Mouse (Mus musculus) olfactory bulb, adult 2 months (tissue): ENCODE data around the gene Sptbn4.
"Not testable (repeated sequence)": the region's sequence is repeated elsewhere in the genome, so short reads cannot be mapped to it uniquely, and the experiment has no call there.

Source experiments
- CTCF ChIP-seq: fragments of 200-500 bp; IDR thresholded peaks from 2 replicates; pipeline ENCODE4 v1.5.1; 2012; ENCODE audit warnings: low read depth, mild to moderate bottlenecking, low read length, moderate library complexity; ENCODE audit not compliant: insufficient read depth
- POLR2A ChIP-seq: fragments of 200-500 bp; IDR thresholded peaks from 2 replicates; pipeline ENCODE4 v1.6.1; 2012; ENCODE audit warnings: mild to moderate bottlenecking, low read depth, low read length, moderate library complexity; ENCODE audit not compliant: insufficient read depth

DNA sequence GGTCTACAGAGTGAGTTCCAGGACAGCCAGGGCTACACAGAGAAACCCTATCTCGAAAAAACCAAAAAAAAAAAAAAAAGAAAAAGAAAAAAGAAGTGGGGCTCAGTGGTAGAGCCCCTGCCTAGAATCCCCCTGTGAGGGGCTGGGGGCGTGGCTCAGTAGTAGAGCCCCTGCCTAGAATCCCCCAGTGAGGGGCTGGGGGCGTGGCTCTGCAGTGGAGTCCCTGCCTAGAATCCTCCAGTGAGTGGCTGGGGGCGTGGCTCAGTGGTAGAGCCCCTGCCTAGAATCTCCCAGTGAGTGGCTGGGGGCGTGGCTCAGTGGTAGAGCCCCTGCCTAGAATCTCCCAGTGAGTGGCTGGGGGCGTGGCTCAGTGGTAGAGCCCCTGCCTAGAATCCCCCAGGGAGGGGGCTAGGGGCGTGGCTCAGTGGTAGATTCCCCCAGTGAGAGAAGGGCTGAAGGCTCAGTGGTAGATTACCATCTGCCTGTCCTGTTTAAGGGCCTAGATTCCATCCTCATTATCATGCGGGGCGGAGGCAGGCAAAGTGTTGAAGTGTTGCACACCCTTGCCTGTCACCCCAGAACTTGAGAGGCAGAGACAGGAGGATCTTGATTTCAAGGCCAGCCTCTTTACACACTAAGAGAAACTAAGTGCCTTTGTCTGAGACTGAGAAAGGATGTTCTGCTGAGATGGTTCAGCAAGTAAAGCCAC, 47.3 kb upstream of the Sptbn4 start:
- not testable (repeated sequence) for TF ChIP-seq CTCF, POLR2A
